ENCODE assay signal across 8 mouse cellular contexts in the genomic region with DNA sequence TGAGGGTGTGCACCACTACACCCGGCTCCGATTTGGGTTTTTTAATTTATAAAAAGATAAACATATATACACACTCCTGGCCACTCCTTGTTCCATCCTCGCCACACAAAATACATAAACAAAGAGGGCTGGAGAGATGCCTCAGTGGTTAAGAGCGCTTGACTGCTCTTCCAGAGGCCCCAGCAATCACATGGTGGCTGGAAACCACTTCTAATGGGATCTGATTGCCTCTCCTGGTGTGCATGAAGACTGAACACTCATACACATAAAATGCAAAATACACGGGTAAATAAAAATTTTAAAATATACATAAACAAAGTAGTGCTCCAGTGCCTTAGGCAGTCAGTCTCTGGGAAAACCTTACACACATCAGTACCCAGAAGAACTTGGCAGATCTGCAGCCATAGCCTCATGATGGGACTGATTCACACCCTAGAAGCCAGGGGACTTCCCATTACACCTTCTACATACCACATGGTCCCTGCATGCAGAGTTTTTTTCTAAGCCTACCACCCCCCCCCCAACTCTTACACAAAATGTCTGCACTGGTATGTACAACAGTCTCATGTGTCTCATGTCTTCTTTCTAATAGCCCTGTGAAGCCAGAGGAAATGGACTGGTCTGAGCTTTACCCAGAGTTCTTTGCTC. TPM values are rescaled to one million over a fixed set of nuclear protein-coding genes. Genes with fewer than 3 reads are reported as not detected.
A peak's percentile ranks its signal among the peaks of the same experiment; 100 is the strongest.
DNase-seq lines count a peak whose midpoint lies in the region; ATAC-seq and TF ChIP-seq lines count a peak whose summit lies in the region.

No protein-coding gene starts in this region.

- peaks cover 44% of the 10 kb centered on the region for H3K27me3 ChIP-seq in erythroblast, embryonic 14.5 days (ENCODE audit: control insufficient read depth)
- H3K27me3 ChIP-seq in thymus, adult 2 months (ENCODE audit: control insufficient read depth, insufficient read depth, low read length) = peaks cover 10% of the 10 kb centered on the region; the same call in 1 of the 2 replicates
- H3K27me3 ChIP-seq in liver, embryonic 11.5 days (replicated peaks; ENCODE audit: control insufficient read depth, insufficient read depth, low read length) = peaks cover 16% of the 10 kb centered on the region

- WGBS in thymus, adult 2 months = 15% methylated on average over 5 of the region's 5 CpGs
- WGBS in liver, embryonic 11.5 days = 19% methylated on average over 5 of the region's 5 CpGs

- H3K9me3 ChIP-seq in erythroblast, embryonic 14.5 days (ENCODE audit: control insufficient read depth, low read length) = peaks cover 4% of the 10 kb centered on the region
- no peaks in the 10 kb centered on the region for H3K9me3 ChIP-seq in liver, embryonic 11.5 days (ENCODE audit: control insufficient read depth, low read length)

- peaks cover 27% of the 10 kb centered on the region for H3K4me1 ChIP-seq in erythroblast, embryonic 14.5 days (ENCODE audit: control insufficient read depth)
- peaks cover 13% of the 10 kb centered on the region for H3K4me1 ChIP-seq in thymus, adult 2 months (replicated peaks; ENCODE audit: control insufficient read depth, insufficient read depth, low read length)
- H3K4me1 ChIP-seq in liver, embryonic 11.5 days (replicated peaks; ENCODE audit: control insufficient read depth, insufficient read depth, low read length) = peaks cover 7% of the 10 kb centered on the region

- peaks cover 18% of the 10 kb centered on the region for H3K36me3 ChIP-seq in erythroblast, embryonic 14.5 days (ENCODE audit: control insufficient read depth)
- H3K36me3 ChIP-seq in thymus, adult 2 months (ENCODE audit: control insufficient read depth, insufficient read depth, low read length) = no peaks in the 10 kb centered on the region
- H3K36me3 ChIP-seq in liver, embryonic 11.5 days (ENCODE audit: control insufficient read depth, insufficient read depth, low read length) = no peaks in the 10 kb centered on the region

- ATAC-seq in erythroblast, adult 5-6 weeks (replicated peaks; ENCODE audit: low FRiP score, poor library complexity, severe bottlenecking) = no peak
- no peak for ATAC-seq in liver, embryonic 11.5 days (replicated peaks; ENCODE audit: low FRiP score)

- TF ChIP-seq POLR2A in thymus, adult 2 months (IDR thresholded peaks at IDR 0.05; ENCODE audit: control insufficient read depth, extremely low read depth, insufficient read depth, low read length, poor library complexity) = no peak

- H3K4me3 ChIP-seq in erythroblast, embryonic 14.5 days (replicated peaks) = peak overlapping the region; percentile 80
- peak overlapping the region; percentile 69; the same call in 1 of the 2 replicates for H3K4me3 ChIP-seq in thymus, adult 2 months (ENCODE audit: control insufficient read depth, insufficient read depth, low read length)
- H3K4me3 ChIP-seq in liver, embryonic 11.5 days (ENCODE audit: low read depth, low read length) = peak overlapping the region; percentile 86

- no peak for TF ChIP-seq CTCF in thymus, adult 2 months (IDR thresholded peaks at IDR 0.05; ENCODE audit: borderline replicate concordance, control insufficient read depth, extremely low read depth, insufficient read depth, low read length, poor library complexity)

- peak overlapping the region; percentile 78 for H3K9ac ChIP-seq in liver, embryonic 11.5 days (ENCODE audit: low read depth, low read length)

- H3K27ac ChIP-seq in thymus, adult 2 months (ENCODE audit: control insufficient read depth, insufficient read depth, low read length) = no peak overlapping the region
- H3K27ac ChIP-seq in liver, embryonic 11.5 days (ENCODE audit: low read depth, low read length) = peak overlapping the region; percentile 34; the same call in 1 of the 2 replicates

- DNase-seq in thymus, adult 2 months = no peak
- DNase-seq in thymus, postnatal 25 days = no peak
- no peak for DNase-seq in liver, embryonic 11.5 days (ENCODE audit: low spot score)
- peak; percentile 32 for DNase-seq in yolk sac, embryonic 10.5 days (ENCODE audit: low spot score)
- DNase-seq in cerebellum, adult 9-10 months = no peak
- no peak for DNase-seq in adrenal gland, adult (ENCODE audit: inconsistent age in 2 of 2, low spot score in 1 of 2)

- H3K4me2 ChIP-seq in liver, embryonic 11.5 days = peak overlapping the region; percentile 100

RNA-seq across cellular contexts. Expression of gene Eef1akmt3, which starts 1.3 kb away (rescaled TPM):
- polyA plus RNA-seq in erythroblast, embryonic 14.5 days (2012) = not detected in 2 replicates
- not detected in 2 replicates for total RNA-seq in erythroblast, adult 5-6 weeks (2015; ENCODE audit: low replicate concordance)
- total RNA-seq in erythroblast, adult 5-6 weeks (2017; ENCODE audit: low replicate concordance) = not detected in 2 replicates
- polyA plus RNA-seq in thymus, adult 2 months (2012; rRNA removed) = 0.08 and 0.13 TPM in 2 replicates
- polyA plus RNA-seq in liver, embryonic 11.5 days (2014; fragmentation: Nextera tagmentation; extraction: Ambion mirVana) = 0.11 and 0.23 TPM in 2 replicates

RNA-seq across cellular contexts. Expression of gene Mettl1, which starts 1.4 kb away (rescaled TPM):
- 0.59 and 0.74 TPM in 2 replicates for polyA plus RNA-seq in erythroblast, embryonic 14.5 days (2012)
- total RNA-seq in erythroblast, adult 5-6 weeks (2015; ENCODE audit: low replicate concordance) = 2.9 and 12.5 TPM in 2 replicates
- total RNA-seq in erythroblast, adult 5-6 weeks (2017; ENCODE audit: low replicate concordance) = 0.42 and 2.0 TPM in 2 replicates
- polyA plus RNA-seq in thymus, adult 2 months (2012; rRNA removed) = 13.7 and 15.7 TPM in 2 replicates
- 54.1 and 58.1 TPM in 2 replicates for polyA plus RNA-seq in liver, embryonic 11.5 days (2014; fragmentation: Nextera tagmentation; extraction: Ambion mirVana)

RNA-seq across cellular contexts. Expression of gene Cyp27b1, which starts 5.5 kb away (rescaled TPM):
- polyA plus RNA-seq in erythroblast, embryonic 14.5 days (2012) = not detected in 2 replicates
- total RNA-seq in erythroblast, adult 5-6 weeks (2015; ENCODE audit: low replicate concordance) = not detected in 2 replicates
- total RNA-seq in erythroblast, adult 5-6 weeks (2017; ENCODE audit: low replicate concordance) = not detected in 2 replicates
- polyA plus RNA-seq in thymus, adult 2 months (2012; rRNA removed) = 0.32 and 0.38 TPM in 2 replicates
- polyA plus RNA-seq in liver, embryonic 11.5 days (2014; fragmentation: Nextera tagmentation; extraction: Ambion mirVana) = not detected in 2 replicates

RNA-seq across cellular contexts. Expression of gene Tsfm, which starts 12.0 kb away (rescaled TPM):
- polyA plus RNA-seq in erythroblast, embryonic 14.5 days (2012) = 2.0 and 2.3 TPM in 2 replicates
- 5.0 and 5.8 TPM in 2 replicates for total RNA-seq in erythroblast, adult 5-6 weeks (2015; ENCODE audit: low replicate concordance)
- total RNA-seq in erythroblast, adult 5-6 weeks (2017; ENCODE audit: low replicate concordance) = 2.9 and 5.9 TPM in 2 replicates
- 42.1 and 45.2 TPM in 2 replicates for polyA plus RNA-seq in thymus, adult 2 months (2012; rRNA removed)
- 110 and 119 TPM in 2 replicates for polyA plus RNA-seq in liver, embryonic 11.5 days (2014; fragmentation: Nextera tagmentation; extraction: Ambion mirVana)

RNA-seq across cellular contexts. Expression of gene March9, which starts 17.4 kb away (rescaled TPM):
- polyA plus RNA-seq in erythroblast, embryonic 14.5 days (2012) = not detected in 2 replicates
- not detected in 2 replicates for total RNA-seq in erythroblast, adult 5-6 weeks (2015; ENCODE audit: low replicate concordance)
- total RNA-seq in erythroblast, adult 5-6 weeks (2017; ENCODE audit: low replicate concordance) = not detected in 2 replicates
- 4.4 and 5.4 TPM in 2 replicates for polyA plus RNA-seq in thymus, adult 2 months (2012; rRNA removed)
- polyA plus RNA-seq in liver, embryonic 11.5 days (2014; fragmentation: Nextera tagmentation; extraction: Ambion mirVana) = 0.38 TPM in 2 replicates
